Mouse (Mus musculus): Measurements from ENCODE around the gene Rpl19.
A peak's percentile ranks its signal among the peaks of the same experiment; 100 is the strongest.

Rpl19 gene

DNA sequence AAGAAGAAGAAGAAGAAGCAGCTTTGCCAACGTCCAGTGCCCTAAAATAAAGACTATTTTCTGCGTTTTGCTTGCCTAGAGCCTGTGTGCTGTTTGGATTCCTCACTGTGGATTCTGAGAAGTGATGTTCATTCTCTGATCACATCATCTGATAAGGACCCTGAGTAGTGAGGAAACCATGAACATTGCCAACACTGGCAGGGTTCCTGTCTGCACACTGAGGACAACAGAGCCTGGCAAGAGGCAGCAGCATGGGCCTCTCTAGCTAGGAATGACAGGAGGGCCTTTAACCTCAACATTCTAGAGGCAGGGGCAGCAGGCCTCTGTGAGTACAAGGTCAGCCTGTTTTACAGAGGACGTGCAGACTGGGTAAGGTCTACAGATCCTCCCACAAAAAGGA is 2.0 kb upstream of the Rpl19 start:
- DNase-seq, result no peak

DNA sequence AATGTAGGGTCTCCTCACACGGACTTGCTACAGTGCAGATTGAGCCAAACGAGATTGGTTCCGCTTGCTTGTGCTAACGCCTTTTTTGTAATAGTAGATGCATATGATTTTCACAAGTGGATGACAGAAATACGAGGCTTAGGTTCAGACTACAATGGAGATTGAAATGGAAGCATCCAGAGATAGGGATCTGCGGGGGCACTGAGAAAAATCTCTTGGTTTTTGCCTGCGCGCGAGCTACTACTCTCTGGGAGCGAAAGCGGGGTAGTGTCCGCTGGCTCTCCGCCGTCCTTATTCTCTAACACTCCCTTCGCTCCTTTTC is 301 bp upstream of the Rpl19 start:
- no peak for DNase-seq

DNA sequence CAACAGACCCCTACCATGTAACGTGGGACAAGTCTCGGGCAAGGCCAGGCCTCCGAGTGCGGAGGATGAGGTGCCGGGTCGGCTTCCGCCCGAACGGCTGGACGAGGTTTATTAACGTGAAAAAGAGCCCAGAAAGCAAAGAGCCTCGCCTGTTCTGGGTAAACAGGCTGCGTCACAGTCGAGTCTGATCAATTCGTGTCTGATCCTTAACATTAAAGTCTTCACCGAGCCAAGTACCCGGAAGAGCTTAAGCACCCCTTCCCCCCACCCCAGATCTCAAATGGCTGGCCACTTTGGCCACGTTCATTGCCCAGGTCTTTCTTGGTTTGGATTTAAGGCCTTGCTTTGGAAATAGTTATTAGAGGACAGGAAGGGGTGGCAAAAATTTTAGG is 783 bp downstream of the Rpl19 start:
- no peak for DNase-seq

DNA sequence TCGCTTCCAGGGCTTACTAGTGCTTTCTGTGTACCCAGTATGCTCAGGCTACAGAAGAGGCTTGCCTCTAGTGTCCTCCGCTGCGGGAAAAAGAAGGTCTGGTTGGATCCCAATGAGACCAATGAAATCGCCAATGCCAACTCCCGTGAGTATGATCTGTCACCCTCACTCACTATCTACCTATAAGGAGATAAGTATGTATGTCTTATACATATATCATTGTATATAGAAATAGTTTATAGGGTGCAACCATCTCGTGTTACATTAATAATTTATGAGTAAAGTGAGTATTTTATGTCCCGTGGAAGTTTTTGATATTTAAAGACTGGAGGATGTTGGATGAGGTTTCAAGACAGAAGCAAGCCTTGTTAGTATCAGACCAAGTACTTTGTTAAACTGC is 1.3 kb downstream of the Rpl19 start:
- no peak for DNase-seq

DNA sequence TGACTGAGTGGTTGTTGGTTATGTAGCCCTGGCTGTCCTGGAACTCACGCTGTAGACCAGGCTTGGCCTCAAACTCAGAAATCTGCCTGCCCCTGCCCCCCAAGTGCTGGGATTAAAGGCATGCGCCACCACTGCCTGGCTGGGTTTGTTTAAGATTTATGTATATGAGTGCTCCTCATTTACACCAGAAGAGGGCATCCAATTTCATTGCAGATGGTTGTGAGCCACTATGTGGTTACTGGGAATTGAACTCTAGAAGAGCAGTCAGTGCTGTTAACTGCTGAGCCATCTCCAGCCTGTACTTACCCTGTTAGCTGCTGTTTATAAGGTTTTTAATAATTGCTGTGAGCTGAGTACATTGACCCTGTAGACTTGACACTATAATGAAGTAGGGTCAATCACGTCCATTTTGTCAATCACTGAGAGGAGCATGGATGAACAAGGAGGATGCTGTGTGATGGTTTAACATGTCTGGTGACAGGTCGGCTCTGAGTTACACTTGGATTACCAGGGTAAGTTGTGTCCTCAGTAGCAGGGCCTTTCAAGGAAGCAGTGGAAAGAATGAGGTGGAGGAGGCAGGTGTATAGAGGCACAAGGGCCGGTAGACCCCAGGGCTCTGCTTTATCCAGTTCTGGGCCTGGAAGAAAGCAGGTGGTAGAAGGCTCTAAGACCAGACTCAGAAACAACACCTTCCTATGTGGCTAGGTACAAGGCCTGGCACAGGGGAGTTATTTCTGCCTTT is 4.4 kb downstream of the Rpl19 start:
- no peak for DNase-seq

DNA sequence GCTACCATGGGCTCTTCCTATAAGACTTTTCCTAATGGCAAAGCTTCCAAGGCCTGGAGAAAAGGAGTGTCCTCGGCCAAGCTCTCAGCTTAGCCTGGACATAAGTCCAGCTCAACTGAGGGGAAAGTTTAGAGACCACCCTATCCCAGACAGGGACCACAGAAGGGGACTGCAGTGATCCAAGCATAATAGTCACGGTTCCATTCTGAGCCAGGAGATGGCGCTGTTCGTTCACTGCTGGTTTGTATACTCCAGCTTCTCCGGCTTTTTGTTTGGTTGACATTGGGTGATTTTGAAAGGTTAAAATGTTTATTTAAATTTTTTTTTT is 4.9 kb downstream of the Rpl19 start:
- peak; percentile 85 for DNase-seq

DNA sequence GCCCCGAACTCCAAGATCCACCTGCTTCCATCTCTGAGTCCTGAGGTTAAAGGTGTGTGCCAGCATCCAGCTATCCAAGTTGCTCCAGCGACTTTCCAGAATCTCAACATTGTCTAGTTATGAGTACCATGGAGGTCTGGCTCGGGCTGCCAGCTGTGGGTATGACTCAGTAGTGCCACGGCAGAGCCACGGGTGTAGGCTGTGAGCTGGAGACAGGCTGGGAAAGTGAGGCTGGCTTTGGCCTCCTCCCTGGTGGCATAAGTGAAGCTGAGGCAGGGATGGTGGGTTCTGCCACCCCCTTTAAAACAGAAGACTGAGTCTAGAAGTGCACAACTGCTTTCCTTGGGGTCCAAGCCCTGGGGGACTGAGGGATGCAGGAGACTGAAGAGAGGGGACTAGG is 7.6 kb downstream of the Rpl19 start:
- no peak for DNase-seq

DNA sequence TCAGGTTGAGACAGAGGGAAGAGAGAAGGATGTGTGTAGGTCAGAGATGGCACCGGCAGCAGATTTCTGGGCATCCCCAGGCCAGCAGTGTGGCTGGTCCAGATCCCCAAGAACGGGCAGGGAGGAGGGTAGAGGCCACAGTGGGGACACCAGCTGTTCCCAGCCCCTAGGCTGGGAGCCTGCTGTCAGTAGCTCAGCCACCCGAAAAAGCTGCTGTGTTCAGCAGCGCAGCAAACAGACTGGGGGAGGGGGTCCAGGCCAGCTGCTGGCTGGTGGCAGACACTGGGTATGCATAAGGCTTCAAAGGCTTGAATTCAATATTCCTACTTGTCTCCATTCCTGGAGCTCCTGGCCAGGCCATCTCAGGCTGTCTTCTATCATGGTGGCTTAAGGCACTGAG is 8.3 kb downstream of the Rpl19 start:
- no peak for DNase-seq

DNA sequence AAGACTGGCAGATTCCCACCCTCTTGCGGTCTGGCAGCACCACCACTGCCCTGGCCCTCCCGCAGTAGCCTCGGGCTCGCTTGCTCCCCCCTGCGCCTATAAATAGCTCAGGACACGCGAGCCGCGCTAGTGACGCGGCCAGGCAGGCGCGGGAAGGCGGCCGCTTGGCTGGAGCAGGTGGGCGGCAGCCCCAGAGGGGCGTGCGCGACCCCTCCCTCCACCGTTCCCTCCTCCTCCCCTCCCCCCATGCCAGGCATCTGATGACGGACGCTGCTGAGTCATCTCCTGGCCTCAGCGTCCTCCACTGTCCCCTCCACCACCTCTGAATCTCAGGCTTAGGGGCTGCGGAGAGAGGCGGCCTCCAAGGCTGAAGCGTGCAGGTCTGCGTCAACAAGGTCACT is 9.5 kb downstream of the Rpl19 start:
- peak; percentile 64 for DNase-seq

DNA sequence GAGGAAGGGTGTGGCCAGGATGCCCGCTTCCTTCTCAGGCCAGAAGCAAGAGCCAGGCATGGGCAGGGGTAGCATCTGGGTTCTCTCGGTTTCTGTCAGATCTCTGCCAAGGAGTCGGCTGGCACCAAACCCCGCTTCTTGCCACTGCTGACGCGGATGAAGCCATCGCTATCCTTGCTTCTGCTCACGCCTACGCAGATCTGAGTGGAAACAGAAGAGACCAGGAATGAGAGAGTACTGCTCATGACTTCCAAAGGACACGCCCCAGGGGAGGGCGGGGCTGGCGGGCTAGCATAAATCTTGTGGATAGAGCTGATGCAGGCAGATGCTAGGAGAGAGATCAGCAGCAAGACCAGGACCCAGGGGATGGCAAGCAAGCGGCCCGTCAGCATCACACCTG is 11.4 kb downstream of the Rpl19 start:
- peak; percentile 59 for DNase-seq

DNA sequence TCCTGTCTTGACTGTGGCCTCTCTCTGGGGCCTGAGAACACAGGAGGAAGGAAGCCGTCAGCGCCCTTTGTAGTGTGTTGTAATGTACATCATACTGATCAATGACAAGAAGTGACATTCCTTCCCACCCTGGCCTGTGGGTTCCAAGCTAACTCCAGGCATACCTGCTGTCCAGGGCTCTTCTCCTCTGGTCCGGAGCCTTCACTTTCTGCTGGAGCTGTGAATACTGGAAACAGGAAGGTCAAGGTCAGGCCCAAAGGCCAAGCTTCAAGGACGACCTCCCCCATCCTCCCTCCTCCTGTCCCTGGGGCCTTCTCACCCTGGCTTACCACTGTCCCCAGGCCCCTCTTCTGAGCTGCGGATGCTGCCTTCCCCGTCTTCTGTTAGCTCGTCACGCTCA is 14.5 kb downstream of the Rpl19 start:
- no peak for DNase-seq

DNA sequence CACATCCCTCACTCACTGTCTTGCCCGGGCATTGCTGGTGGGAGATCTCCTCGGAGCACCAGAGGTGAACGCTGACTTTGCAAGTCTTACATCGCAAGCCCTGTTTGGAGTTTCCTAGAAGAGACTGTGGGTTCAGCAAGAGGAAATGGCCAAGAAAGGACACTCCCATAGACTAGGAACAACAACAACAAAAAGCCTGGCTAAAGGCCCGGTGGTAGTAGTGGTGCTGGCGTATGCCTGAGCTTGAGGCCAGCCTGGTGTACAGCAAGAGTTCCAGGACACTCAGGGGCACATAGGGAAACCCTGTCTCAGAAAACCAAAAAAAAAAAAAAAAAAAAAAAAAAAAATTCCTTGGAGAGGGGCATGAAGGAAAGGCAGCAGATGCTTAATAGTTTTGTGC is 16.2 kb downstream of the Rpl19 start:
- no peak for DNase-seq

DNA sequence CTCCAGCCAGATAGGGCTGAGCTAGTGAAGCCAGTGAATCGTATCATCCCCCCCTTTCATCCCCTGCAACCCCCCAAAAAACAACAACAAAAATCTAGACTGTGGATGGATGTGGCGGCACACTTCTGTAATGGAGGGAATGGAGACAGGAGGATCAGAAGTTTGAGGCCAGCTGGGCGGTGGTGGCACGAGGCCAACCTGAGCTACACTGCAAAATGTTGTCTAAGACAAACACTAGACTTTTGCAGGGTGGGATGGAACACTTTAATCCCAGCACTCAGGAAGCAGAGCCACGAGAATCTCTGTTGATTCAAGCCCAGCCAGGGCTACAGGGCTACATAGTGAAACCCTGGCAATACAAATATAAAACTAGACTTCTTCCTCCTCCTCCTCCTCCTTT is 17.6 kb downstream of the Rpl19 start:
- DNase-seq, result no peak

DNA sequence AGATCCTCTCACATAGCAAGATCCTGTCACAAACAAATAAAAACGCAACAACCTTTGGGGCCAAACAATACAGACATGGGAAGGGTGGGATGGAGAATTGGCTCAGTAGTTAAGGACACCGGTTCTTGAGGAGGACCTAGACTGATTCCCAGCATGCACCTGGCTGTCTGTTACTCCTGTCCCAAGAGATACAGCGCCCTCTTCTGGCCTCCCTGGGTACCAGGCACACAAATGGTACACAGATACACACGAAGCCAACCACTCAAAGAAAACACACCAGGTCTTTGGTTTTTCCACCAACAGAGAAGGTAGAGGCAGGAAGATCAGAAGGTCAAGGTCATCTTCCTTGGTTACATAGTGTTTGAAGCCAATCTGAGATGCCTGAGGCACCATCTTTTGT is 19.1 kb downstream of the Rpl19 start:
- no peak for DNase-seq

DNA sequence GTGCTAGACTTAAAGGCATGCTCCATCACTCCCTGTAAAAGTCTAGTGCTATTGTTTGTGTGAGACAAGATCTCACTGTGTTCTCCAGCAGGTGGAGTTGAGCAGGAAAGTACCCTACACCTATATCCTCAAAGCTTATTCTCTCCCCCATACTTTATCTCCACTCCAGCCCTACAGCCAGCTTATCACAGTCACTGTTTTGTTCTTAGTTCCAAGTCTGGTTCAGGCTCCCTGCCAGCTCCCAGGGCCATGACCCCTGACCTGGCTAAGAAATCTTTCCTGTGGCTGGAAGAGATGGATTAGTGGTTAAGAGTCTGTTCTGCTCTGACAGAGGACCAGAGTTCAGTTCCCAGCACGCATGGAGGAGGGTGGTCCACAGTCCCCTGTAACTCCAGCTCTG is 20.0 kb downstream of the Rpl19 start:
- DNase-seq, result no peak

DNA sequence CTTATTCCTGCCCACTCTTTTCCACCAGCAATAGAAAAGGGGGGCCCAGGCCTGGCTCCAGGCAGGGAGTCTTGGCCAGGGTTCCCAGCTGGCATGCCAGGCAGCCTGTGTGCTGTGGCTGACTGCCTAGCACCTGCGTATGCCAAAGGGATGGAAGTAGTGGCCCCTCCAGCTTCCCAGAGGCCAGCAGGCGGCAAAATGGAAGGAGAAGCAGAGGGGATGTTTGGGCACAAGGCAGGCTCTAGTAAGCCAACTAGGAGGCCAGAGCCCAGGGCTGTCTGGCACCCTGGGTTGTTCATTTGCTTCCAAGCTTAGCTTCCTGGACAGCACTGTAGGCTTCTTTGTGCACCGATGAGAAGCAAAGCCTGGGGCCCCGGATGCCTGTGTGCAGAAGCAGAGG is 21.2 kb downstream of the Rpl19 start:
- peak; percentile 50 for DNase-seq

DNA sequence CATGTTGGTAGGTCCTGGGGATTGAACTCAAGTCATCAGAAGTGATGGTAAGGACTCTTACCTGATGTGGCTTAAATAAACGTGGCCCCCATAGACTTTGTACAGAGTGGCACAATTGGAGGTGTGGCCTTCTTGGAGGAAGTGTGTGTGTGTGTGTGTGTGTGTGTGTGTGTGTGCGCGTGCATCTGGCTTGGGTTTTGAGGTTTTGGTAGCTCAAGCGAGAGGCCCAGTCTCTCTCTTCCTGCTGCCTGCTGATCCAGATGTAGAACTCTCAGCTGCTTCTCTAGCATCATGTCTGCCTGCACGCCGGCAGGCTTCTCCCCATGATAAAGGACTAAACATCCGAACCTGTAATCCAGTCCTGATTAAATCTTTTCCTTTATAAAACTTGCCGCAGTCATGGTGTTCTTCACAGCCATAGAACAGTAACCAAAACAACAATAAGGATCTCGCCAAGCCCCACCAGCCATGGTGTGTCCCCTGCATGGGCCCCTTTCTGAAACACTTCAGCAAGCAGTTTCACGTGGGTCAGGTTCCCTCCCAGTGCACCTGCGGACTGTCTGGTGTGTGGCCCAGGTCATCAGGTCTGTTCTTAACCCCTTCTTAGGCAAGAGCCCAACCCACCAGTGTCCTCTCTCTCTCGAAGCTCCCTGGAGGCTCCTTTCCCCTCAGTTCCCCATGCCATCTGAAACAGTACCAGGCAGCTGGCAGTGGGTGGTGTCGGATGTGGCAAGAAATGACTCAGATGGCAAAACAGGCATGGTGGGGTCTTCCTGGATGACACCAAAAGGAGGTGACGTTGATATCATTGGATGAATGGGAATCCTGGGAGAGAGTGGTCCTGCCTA is 23.4 kb downstream of the Rpl19 start:
- no peak for DNase-seq

DNA sequence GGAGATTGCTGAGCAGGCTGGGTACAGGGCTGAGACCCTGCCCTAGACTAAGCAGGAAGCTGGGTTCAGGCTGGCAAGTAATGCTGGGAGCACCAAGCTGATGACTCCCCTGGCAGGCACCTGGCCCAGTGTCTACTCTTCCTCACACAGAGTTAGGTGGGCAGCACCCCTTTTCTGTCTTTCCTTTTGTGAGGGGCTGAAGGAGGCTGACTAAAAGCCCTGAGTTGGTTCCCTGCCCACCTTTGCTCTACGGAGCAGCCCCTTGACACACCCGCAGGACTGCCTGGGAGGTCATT is 24.0 kb downstream of the Rpl19 start:
- no peak for DNase-seq

DNA sequence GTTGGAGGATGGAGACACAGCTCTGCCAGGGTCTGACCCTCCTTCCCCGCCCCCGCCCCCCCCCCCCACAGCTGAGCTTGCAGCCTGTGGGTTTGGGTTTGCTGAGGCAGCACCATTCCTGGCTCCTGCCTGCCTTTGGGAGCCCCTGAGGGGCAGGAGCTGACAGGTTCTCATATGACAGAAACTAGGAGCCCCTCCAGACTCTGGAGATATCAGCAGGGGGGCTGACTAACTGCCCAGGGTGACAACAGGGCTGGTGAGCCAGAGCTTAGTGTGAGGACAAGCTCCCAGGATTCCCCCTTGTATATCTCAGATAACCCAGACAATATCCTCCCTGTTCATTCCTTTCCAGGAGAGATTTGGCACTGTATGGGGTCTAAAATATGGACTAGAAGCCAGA is 24.4 kb downstream of the Rpl19 start:
- no peak for DNase-seq

DNA sequence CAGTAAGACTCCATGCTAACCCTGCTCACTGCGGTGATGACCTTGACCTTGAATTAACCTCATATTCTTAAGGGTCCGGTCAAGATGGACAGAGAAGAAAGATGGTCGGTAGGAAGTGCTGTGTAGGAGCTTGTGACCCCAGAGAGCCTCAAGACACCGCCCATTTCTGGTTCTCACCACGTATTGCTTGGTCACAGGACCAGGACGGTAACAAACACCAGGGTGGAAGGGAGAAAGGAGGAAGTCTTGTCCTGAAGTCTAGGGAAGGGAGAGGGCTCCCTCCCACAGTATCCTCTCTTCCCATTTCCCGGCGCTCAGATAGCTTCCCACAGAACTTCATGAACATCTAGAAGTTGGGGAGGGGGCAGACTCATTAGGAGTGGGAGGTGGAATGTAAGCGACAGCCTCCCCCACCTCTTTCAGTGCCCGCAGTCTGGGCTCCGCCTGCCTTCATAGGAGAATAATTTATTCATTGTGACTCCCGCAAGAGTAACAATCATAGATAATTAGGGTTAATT is 25.2 kb downstream of the Rpl19 start:
- DNase-seq, result no peak

DNA sequence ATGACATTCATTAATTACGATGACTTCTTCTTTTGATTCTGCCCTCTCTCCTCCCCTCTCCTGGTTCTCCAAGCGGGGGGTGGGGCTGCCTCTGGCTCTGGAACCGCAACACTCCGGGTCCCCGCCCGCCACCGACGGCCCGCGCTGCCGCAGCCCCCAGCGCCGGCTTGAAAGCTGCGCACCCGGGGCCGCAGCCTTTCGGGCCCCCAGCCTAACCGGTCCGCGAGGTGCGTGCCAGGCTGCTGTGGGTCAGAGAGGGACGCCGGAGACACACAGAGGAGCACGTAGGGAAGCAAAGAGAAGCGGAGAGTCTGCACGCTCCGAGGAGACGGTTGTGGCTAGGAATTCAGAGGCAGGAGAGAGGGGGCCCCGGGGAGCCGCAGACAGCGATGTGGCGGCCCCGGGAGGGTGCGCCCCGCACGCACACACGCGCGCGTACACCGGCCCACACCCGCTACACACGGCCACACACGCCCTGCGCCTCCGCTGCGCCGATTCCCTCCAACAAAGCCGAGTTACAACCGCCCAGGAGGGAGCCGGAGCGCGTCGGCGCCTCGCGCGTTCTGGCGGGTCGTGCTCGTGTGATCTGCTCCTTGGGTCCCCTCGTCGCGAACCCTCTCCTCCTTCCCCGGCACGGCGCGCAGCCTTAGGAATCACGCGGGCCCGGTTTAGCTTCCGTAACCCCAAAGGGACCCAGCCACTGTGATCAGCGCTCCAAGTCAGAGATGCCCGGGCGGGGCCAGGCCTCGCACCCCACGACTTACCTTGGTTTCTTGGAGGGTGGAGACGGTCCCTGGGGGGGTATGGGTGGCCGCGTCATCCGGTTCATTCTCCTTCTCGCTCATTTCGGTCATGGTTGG is 25.8 kb downstream of the Rpl19 start:
- DNase-seq, result no peak

DNA sequence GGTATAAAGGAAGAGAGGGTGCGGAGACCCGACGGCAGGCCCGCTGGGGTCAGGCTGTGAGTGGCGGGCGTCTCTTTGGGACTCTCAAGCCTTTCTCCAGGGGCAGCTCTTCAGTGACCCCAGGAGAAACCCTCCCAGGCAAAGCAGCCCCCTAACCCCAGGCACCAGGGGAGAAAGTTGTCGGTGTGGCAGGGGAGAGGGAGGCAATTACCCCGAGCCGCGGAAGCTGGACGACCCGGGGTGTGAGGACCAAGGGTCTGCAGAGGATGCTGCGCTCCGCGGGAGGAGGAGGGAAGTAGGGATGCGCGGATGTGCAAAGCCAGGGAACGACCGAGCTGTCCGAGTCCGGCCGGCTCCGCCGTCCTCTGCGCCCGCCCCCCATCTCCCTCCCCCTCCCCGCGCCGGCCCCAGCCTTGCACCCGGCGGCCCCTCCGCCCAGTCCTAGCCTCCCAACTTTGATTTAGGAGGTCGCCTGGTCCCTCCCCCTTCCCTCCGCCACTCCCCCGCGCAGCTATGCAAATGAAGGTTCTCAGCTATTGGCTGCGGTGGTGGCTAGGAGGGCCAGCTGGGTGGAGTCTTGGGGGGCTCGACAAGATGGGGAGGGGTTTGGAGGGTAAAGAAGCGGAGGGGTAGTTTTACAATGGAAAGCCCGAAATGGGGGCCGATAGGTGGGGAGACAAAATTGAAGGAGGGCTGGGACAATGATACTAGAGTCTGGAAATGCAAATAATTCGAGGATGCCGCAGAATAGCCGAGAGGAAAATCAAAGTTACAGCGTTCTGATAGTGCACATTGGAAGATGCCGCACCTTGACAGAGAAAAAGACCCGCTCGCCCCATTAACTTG is 26.7 kb downstream of the Rpl19 start, which contains the start of gene Stac2:
Stac2 (minus strand) TSS at position 474 of the 846 bp plus-strand sequence.
- peak; percentile 60 for DNase-seq

DNA sequence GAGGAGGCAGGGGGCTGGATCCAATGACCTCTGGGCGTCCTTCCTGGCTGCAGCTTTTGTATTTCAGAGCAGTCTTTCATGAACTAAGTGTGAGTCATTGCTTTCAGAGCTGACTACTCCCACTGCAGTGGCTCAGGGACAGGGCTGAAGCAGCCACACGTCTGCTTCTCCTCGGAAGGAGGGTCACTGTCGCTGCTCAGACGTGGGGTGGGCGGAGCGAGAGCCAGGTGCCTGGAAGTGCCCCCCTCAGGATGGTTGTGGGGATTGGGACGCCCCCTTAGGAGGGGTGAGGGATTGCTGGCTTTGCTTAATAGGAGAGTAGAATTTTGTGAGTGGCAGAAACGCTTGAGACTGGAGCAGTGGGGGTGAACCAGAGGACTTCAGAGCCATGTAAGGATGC is 31.0 kb downstream of the Rpl19 start:
- no peak for DNase-seq
